ENCODE assay signal across 8 mouse cellular contexts in genomic region chr15:12321091-12321787, GRCm38 (mm10). TPM values are rescaled to one million over a fixed set of nuclear protein-coding genes. Genes with fewer than 3 reads are reported as not detected.
A peak's percentile ranks its signal among the peaks of the same experiment; 100 is the strongest.
DNase-seq lines count a peak whose midpoint lies in the region; ATAC-seq and TF ChIP-seq lines count a peak whose summit lies in the region.

Golph3 (plus strand) TSS chr15:12321450.

- TF ChIP-seq CTCF in layer of hippocampus, adult 2 months (conservative IDR thresholded peaks at IDR 0.05) = no peak
- no peak for TF ChIP-seq CTCF in lung, embryonic 14.5 days (IDR thresholded peaks at IDR 0.05; ENCODE audit: low read depth)
- TF ChIP-seq CTCF in olfactory bulb, adult 2 months (IDR thresholded peaks at IDR 0.05; ENCODE audit: insufficient read depth, low read depth, low read length) = no peak
- TF ChIP-seq CTCF in thymus, adult 2 months (IDR thresholded peaks at IDR 0.05; ENCODE audit: borderline replicate concordance, control insufficient read depth, extremely low read depth, insufficient read depth, low read length, poor library complexity) = no peak

- under 1% methylated on average over 73 of the region's 74 CpGs for WGBS in forebrain, embryonic 16.5 days
- WGBS in lung, embryonic 14.5 days = under 1% methylated on average over 70 of the region's 74 CpGs
- under 1% methylated on average over 74 of the region's 74 CpGs for WGBS in olfactory bulb, adult 2 months
- under 1% methylated on average over 56 of the region's 74 CpGs for WGBS in thymus, adult 2 months

- H3K4me3 ChIP-seq in ES-E14 (ENCODE audit: insufficient read depth in 1 of 2, low read depth in 1 of 2, low read length in 2 of 2, poor library complexity in 1 of 2, severe bottlenecking in 1 of 2) = peak within 1 kb of the TSS; percentile 78 to 87
- H3K4me3 ChIP-seq in forebrain, embryonic 16.5 days (replicated peaks; ENCODE audit: low read length) = peak within 1 kb of the TSS; percentile 94
- H3K4me3 ChIP-seq in layer of hippocampus, adult 2 months = peak within 1 kb of the TSS; percentile 99
- H3K4me3 ChIP-seq in lung, embryonic 14.5 days (ENCODE audit: low read depth, low read length) = peak within 1 kb of the TSS; percentile 100
- H3K4me3 ChIP-seq in olfactory bulb, adult 2 months (ENCODE audit: insufficient read depth, low read depth, low read length) = peak within 1 kb of the TSS; percentile 92
- peak within 1 kb of the TSS; percentile 83 for H3K4me3 ChIP-seq in thymus, adult 2 months (ENCODE audit: control insufficient read depth, insufficient read depth, low read length)

- ATAC-seq in forebrain, embryonic 16.5 days = peak; percentile 98
- ATAC-seq in lung, embryonic 14.5 days (ENCODE audit: insufficient read depth) = peak; percentile 95

- peak within 1 kb of the TSS; percentile 80 for H3K4me2 ChIP-seq in forebrain, embryonic 16.5 days (ENCODE audit: low read length)
- H3K4me2 ChIP-seq in lung, embryonic 14.5 days = peak within 1 kb of the TSS; percentile 77

- intact Hi-C loops in heart, postnatal 36 days (cut with DNase I) = loop anchor here (5.0 kb wide), 1 partner anchor 204 kb away; the partner anchor contains the start of gene Zfr

- H3K9ac ChIP-seq in ES-E14 (ENCODE audit: insufficient read depth, low read depth, low read length, poor library complexity, severe bottlenecking) = peak within 1 kb of the TSS; percentile 94
- peak within 1 kb of the TSS; percentile 95 for H3K9ac ChIP-seq in forebrain, embryonic 16.5 days (replicated peaks; ENCODE audit: low read depth, low read length)
- H3K9ac ChIP-seq in lung, embryonic 14.5 days = peak within 1 kb of the TSS; percentile 98

- no peaks in the 10 kb centered on the region for H3K4me1 ChIP-seq in ES-E14 (ENCODE audit: control insufficient read depth in 2 of 2, insufficient read depth in 2 of 2, low read length in 2 of 2, poor library complexity in 1 of 2)
- peaks cover 24% of the 10 kb centered on the region for H3K4me1 ChIP-seq in forebrain, embryonic 16.5 days (replicated peaks; ENCODE audit: control insufficient read depth, insufficient read depth, low read length)
- no peaks in the 10 kb centered on the region; the same call in 1 of the 2 replicates for H3K4me1 ChIP-seq in lung, embryonic 14.5 days (ENCODE audit: insufficient read depth)
- H3K4me1 ChIP-seq in olfactory bulb, adult 2 months (ENCODE audit: control insufficient read depth, insufficient read depth, low read length) = peaks cover 5% of the 10 kb centered on the region; the same call in 1 of the 2 replicates
- H3K4me1 ChIP-seq in thymus, adult 2 months (replicated peaks; ENCODE audit: control insufficient read depth, insufficient read depth, low read length) = peaks cover 2% of the 10 kb centered on the region

- in situ Hi-C loops in ES-E14 (cut with MboI; ENCODE audit: low sequenced_read_pairs in 2 of 2, unreplicated experiment in 2 of 2) = no loop called here

- no peaks in the 10 kb centered on the region for H3K9me3 ChIP-seq in ES-E14 (ENCODE audit: control insufficient read depth, insufficient read depth, low read depth, low read length)
- no peaks in the 10 kb centered on the region for H3K9me3 ChIP-seq in forebrain, embryonic 16.5 days (ENCODE audit: control insufficient read depth, low read length)
- no peaks in the 10 kb centered on the region for H3K9me3 ChIP-seq in lung, embryonic 14.5 days (ENCODE audit: low read depth, low read length)

- peak; percentile 76 for DNase-seq in ES-E14 (ENCODE audit: low read depth, low spot score)
- peak; percentile 95 for DNase-seq in cerebellum, adult 11-12 months
- peak; percentile 95 to 97 for DNase-seq in heart, postnatal 36 days
- DNase-seq in layer of hippocampus, adult 2 months (ENCODE audit: low spot score in 2 of 2) = peak; percentile 92 to 93
- DNase-seq in lung, embryonic 14.5 days = peak; percentile 98
- peak; percentile 93 for DNase-seq in thymus, adult 2 months

- peaks cover 2% of the 10 kb centered on the region; the same call in 1 of the 2 replicates for H3K36me3 ChIP-seq in ES-E14 (ENCODE audit: control insufficient read depth, insufficient read depth, low read length, poor library complexity, severe bottlenecking)
- no peaks in the 10 kb centered on the region for H3K36me3 ChIP-seq in forebrain, embryonic 16.5 days (ENCODE audit: control insufficient read depth, insufficient read depth)
- peaks cover 9% of the 10 kb centered on the region; the same call in 1 of the 2 replicates for H3K36me3 ChIP-seq in lung, embryonic 14.5 days (ENCODE audit: insufficient read depth)
- no peaks in the 10 kb centered on the region for H3K36me3 ChIP-seq in thymus, adult 2 months (ENCODE audit: control insufficient read depth, insufficient read depth, low read length)

- H3K27ac ChIP-seq in ES-E14 (ENCODE audit: insufficient read depth, low read depth, low read length, poor library complexity, severe bottlenecking) = peak within 1 kb of the TSS; percentile 33
- peak within 1 kb of the TSS; percentile 94 for H3K27ac ChIP-seq in forebrain, embryonic 16.5 days (ENCODE audit: low read length)
- H3K27ac ChIP-seq in layer of hippocampus, adult 2 months = peak within 1 kb of the TSS; percentile 100
- H3K27ac ChIP-seq in lung, embryonic 14.5 days (ENCODE audit: low read depth) = peak within 1 kb of the TSS; percentile 96
- H3K27ac ChIP-seq in olfactory bulb, adult 2 months (ENCODE audit: insufficient read depth, low read depth, low read length) = peak within 1 kb of the TSS; percentile 75
- H3K27ac ChIP-seq in thymus, adult 2 months (ENCODE audit: control insufficient read depth, insufficient read depth, low read length) = peak within 1 kb of the TSS; percentile 38; the same call in 1 of the 2 replicates

- peak; percentile 89 for TF ChIP-seq POLR2A in olfactory bulb, adult 2 months (IDR thresholded peaks at IDR 0.05; ENCODE audit: insufficient read depth, low read depth, low read length)
- TF ChIP-seq POLR2A in thymus, adult 2 months (IDR thresholded peaks at IDR 0.05; ENCODE audit: control insufficient read depth, extremely low read depth, insufficient read depth, low read length, poor library complexity) = peak; percentile 80

- 0 out of 2 replicates have a peak, but pooled peaks cover 3% of the 10 kb centered on the region for H3K27me3 ChIP-seq in forebrain, embryonic 16.5 days (replicated peaks; ENCODE audit: control insufficient read depth, insufficient read depth, low read length)
- 0 out of 2 replicates have a peak, but pooled peaks cover 2% of the 10 kb centered on the region for H3K27me3 ChIP-seq in lung, embryonic 14.5 days (ENCODE audit: insufficient read depth, low read length)
- peaks cover 2% of the 10 kb centered on the region; the same call in 1 of the 2 replicates for H3K27me3 ChIP-seq in thymus, adult 2 months (ENCODE audit: control insufficient read depth, insufficient read depth, low read length)

TF ChIP-seq in ES-E14, 5 proteins besides CTCF, POLR2A, EP300 and RAD21:
- TF ChIP-seq MAFK (IDR thresholded peaks at IDR 0.05; ENCODE audit: insufficient read depth, low read depth, low read length) = no peak
- TF ChIP-seq CHD2 (IDR thresholded peaks at IDR 0.05; ENCODE audit: low read depth, low read length) = no peak
- TF ChIP-seq HCFC1 (IDR thresholded peaks at IDR 0.05; ENCODE audit: borderline replicate concordance, insufficient read depth, low read length) = no peak
- no peak for TF ChIP-seq ZNF384 (IDR thresholded peaks at IDR 0.05; ENCODE audit: low read depth, low read length)
- TF ChIP-seq ZC3H11A (IDR thresholded peaks at IDR 0.05; ENCODE audit: borderline replicate concordance, low read depth, low read length) = no peak
TF ChIP-seq in ES-E14: peak in this region for 0.

RNA-seq across cellular contexts. Expression of gene Golph3, which starts in this region (rescaled TPM):
- total RNA-seq in ES-E14 (2012; rRNA removed) = 72.9 and 83.7 TPM in 2 replicates
- 56.7 and 70.2 TPM in 2 replicates for polyA plus RNA-seq in forebrain, embryonic 16.5 days (2015; fragmentation: Nextera tagmentation; extraction: Ambion mirVana)
- total RNA-seq in heart, postnatal 36 days (2021) = 10 to 100 TPM; 81.7 to 83.7 TPM
- 10 to 100 TPM; 91.3 to 94.5 TPM for total RNA-seq in layer of hippocampus, adult 2 months (2021)
- polyA plus RNA-seq in lung, embryonic 14.5 days (2014; fragmentation: Nextera tagmentation; extraction: Ambion mirVana) = 91.2 and 96.3 TPM in 2 replicates
- 174 and 208 TPM in 2 replicates for polyA plus RNA-seq in olfactory bulb, adult 2 months (2012; ENCODE audit: insufficient read depth, insufficient read length, low replicate concordance, missing spikeins)
- 91.4 and 95.5 TPM in 2 replicates for polyA plus RNA-seq in thymus, adult 2 months (2012; rRNA removed)

Comparison
In these comparisons a context has a peak if more than half of its experiments do, and no peak if none do; other contexts are left out.
1. Peak in every context shown above with its lines: DNase-seq, ATAC-seq, H3K4me3 ChIP-seq and H3K27ac ChIP-seq.
2. H3K27ac ChIP-seq: peak in every context shown above with its lines; median percentile 100 in layer of hippocampus, adult 2 months; 96 in lung, embryonic 14.5 days; 94 in forebrain, embryonic 16.5 days; 75 in olfactory bulb, adult 2 months; 38 in thymus, adult 2 months; 33 in ES-E14.